Mouse (Mus musculus) mouse embryonic stem cell (cell line): Measurements from ENCODE around the gene Zfp827.
"Not testable (repeated sequence)": the region's sequence is repeated elsewhere in the genome, so short reads cannot be mapped to it uniquely, and the experiment has no call there.

Experiments
- in situ Hi-C, 2 experiments: fragments of 300-500 bp; cut with MboI; formaldehyde crosslinking; loops; 1 replicate in 1 of 2; 3 replicates in 1 of 2; pipeline ENCODE4 v1.14.3; 2019 to 2020; ENCODE audit warnings: low sequenced_read_pairs in 2 of 2, low pct_unique_long_range_greater_than_20kb in 1 of 2, mixed read lengths in 1 of 2; ENCODE audit not compliant: unreplicated experiment in 1 of 2

The Zfp827 gene

DNA sequence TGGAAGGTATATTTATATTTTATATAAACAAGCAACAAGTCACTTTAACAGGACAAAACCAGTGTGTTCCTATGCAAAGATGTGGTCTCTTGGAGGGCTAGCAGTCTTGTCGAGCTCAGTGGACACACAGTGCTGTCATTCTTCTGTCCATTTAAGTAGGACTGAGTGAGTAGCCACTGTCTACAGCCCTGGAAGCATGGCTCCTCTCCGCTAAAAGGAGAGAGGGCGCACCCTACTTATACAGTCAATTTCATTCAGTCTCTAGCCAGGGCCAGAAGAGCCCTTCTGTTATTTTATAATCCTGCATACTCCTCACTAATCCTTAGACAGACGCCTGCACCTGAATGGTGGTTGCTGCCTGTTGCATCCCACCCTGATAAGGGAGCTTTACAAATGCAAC, 74.5 kb downstream of the Zfp827 start:
- in situ Hi-C loops: no loop called here

DNA sequence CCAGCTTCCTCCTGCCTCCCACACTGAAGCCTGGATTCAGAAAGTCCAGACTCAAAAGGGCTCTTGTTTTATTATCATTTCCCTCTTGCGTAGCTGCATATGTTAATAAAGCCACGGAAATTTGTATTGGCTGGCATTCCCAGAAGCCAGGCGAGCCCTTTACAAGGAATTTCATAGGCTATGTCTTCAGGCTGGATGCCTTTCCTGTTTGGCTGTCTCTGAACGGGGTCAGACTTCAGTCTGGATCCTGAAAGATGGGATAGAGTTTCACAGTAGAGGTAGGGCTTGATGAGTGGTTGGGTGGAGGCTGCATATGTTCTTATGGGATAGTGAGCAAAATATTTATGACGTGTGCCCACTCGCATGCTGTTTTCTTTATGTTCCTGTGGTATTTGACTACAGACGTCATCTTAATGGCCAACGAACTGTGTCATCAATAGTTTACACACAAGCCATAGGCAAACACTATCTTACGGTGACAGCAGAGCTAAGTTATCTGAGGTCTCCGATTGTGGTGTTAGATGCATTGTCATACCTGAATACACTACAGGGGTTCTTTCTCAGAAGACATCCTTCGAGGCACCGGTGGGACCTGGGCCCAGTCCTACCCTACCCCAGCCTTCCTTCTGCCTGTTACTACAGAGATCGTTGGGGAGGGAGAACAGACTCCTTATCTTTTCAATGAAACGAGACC, 75.1 kb downstream of the Zfp827 start:
- in situ Hi-C loops: no loop called here

DNA sequence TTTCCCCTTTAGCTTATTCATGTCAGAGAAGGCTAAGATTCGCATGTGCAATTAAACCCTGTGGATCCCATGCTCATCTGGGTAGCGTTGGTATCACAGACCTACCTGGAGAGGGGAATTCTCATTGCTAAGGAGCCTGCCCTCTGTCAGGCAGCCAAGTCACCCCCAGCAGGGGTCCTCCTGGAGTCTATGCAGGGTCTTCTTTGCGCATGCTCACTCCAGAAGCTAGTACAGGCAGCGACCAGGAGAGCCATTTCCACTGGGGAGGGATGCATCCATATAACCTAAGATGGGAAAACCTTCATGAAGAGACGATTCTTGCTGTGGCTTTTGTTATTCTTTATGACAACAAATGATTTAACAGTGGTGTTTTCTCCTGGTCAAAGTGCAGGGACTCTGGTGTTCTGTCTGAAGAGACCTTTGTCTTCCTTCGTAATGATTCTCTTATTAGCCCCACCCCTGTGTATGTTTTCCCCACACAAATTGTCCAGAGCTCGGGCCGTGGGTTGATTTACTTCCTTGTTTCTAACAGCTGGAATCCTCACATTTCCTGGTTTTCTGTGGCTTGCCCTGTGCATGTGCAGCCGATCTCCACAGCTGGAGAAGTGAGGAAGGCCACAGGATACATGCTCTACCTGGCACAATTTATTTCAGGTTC, 75.8 kb downstream of the Zfp827 start:
- in situ Hi-C loops: no loop called here

- in situ Hi-C loops: no loop called here
Observed at GRCm38 (mm10) chr8:79104634-79105033, 76.4 kb downstream of the Zfp827 start.

DNA sequence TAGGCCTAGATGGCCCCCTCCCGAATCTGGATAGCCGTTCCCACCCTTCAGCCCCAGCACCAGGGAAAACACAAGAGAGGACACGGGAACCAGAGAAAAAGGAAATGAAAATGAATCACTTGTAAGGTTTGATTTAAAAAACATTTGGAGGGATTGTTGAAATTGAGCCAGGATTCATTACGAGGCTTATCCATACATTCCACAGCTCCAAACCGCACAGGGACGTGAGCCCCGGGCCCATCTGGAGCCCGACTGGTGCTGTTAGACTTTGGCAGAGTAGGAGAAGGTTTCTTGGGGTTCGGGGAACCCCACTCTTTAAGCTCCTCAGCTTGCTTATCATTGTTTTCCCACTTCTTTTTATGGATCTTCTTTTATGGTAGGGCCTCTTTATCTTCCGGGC, 76.9 kb downstream of the Zfp827 start:
- in situ Hi-C loops: no loop called here

DNA sequence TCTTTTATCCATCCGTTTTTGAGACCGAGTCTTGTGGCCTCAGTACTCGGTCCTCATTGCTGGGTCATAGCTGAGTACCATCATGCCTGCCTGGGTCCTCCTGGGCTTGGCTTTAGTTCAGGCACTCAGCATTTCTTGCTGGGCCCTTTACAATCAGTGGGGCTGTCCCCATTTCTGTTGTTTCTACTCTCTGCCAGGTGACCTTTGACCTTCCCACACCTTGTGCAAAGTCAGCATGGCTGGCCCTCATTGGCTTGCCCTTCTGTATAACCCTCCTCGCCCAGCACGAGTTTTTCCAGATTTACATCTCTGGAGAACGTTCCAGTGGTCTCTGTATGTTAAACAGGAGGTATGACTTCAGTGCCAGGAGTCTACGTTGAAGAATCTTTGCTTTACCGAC, 83.2 kb downstream of the Zfp827 start:
- in situ Hi-C loops: no loop called here

DNA sequence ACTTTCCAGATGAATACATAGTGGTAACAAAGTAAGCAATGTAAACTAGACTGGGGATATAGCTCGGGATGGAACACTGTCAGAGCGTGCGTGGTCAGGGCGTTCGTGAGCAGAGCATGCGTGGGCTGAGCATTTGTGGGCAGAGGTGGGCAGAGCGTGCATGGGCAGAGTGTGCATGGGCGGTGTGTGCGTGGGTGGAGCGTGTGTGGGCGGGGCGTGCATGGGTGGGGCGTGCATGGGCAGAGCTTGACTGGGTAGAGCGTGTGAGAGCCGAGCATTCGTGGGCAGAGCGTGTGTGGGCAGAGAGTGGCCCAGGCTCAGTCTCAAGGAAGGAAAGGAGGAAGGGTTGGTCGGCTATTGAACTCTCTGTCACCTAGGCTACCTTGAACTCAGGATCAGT, 84.2 kb downstream of the Zfp827 start:
- in situ Hi-C loops: no loop called here

DNA sequence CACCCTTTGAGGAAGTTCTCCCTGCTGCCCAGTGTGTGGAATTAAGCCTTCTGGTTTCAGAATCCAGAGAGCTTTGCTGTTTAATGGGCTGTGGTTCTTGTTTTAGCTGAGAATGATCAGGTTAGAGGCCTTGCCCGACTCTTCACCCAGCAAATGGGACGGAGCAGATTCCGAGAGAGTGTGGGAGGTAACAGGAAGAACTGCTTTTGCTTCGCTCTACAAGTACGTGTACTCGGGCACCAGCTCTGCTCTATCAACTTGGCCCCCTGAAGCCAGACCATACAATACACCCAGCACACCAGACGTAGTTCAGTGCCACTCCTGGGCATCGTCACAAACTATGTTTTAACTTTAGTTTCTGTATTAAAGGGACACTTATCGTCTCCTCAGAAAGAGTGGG, 85.3 kb downstream of the Zfp827 start:
- in situ Hi-C loops: no loop called here

GRCm38 (mm10) chr8:79114561-79114960, 86.3 kb downstream of the Zfp827 start:
- in situ Hi-C loops: no loop called here

DNA sequence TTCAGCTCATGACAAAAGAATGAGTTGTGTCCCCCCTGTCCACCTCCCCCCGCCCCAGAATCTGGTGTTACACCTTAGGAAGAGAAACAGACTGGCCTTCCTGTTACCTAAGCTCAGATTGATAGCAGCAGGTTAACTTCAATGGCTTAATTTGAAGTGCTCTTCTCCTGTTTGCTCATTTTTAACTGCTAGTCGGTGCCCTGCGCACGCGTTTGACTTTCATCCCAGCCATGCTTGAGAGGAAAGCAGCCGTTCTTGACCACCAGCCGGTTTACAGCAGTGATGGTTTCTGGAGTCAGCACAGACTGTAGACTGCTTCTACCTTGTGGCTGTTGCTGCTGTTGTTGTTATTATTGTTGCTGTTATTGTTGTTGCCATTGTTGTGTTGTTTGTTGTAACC, 88.2 kb downstream of the Zfp827 start:
- in situ Hi-C loops: no loop called here

DNA sequence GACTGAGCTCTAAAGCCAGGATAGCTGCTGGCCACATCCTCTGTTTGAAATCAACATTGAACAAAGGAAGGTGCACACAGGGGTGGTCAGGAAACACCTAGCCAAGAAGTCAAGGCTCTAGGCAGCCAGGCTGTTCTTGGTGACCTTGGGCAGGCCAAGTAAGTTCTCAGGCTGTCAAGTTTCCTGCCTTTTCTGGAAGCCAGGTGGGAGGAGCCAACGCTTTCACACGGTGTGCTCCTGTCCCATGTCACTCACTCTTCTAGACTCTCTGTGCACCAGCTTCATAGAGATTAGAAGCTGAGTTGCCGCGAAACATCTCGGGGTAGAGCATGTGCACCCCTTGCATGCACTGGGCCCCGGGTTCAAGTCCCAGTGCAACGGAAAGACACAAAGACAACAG, 89.5 kb downstream of the Zfp827 start:
- in situ Hi-C loops: no loop called here

- in situ Hi-C loops: no loop called here
Observed at GRCm38 (mm10) chr8:79121614-79122013, 93.4 kb downstream of the Zfp827 start.

DNA sequence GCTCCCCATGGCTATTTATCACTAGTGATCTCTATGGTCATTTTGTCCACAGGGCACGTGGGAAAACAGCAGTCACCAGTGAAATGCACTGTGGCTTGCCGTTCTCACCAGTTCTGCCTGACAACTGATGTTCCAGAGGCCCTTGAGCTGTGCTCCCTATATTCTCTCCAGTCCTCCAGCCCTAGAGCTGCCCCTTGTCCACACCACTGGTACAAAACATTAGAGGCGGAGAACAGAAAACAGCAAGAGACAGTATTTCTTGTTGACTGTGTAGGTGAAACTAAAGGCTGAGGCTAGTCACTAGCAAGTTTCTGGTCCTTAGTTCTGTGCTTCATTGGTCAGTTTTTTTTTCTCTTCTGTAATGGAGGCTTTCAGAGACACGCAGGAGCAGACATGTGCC, 96.0 kb downstream of the Zfp827 start:
- in situ Hi-C loops: no loop called here

DNA sequence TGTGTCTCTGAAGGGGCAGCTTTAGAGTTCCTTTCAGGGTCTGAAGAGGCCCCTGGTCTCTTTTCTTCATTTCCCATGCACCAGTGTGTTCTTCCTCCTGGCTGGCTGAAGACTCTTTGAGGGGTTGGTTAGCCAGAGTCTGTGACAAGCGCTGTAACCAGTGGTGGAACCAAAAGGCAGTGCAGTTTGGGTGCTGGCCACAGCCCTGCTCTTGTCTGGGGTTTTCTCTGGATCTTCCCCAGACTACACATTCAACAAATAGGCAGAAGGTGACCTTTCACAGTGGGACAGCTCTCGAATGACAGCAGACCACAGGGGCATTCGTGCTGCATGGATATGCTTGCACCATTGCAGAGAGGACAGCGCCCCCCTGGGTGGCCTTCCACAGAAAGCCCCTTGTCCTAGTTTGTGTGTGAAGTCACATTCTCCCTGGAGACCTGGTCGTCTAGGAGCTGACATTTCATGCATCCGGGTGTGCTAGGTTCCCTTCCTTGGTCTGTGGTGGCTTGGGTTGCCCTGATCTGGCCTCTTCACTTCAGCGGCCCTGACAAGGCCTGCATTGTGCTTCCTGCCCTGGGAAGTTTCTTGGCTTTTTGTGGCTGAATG, 99.1 kb downstream of the Zfp827 start:
- in situ Hi-C loops: no loop called here

DNA sequence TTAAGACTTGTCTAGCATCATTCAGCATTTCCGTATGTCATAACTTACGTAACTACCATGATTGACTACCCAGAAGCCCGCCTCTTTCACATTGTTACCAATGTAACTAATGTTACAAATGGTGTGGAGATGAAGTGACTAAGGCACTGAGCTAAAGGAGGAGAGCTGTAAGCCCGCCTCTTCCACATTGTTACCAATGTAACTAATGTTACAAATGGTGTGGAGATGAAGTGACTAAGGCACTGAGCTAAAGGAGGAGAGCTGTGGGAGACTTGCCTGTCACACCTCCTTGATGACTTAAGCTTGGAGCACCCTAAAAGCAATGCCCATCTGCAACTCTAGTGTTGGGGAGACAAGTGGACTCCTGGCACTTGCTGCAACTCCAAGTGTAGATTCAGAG, 100.3 kb downstream of the Zfp827 start:
- in situ Hi-C loops: not testable (repeated sequence)

- in situ Hi-C loops: no loop called here
Observed at GRCm38 (mm10) chr8:79139614-79140013, 111.4 kb downstream of the Zfp827 start.

DNA sequence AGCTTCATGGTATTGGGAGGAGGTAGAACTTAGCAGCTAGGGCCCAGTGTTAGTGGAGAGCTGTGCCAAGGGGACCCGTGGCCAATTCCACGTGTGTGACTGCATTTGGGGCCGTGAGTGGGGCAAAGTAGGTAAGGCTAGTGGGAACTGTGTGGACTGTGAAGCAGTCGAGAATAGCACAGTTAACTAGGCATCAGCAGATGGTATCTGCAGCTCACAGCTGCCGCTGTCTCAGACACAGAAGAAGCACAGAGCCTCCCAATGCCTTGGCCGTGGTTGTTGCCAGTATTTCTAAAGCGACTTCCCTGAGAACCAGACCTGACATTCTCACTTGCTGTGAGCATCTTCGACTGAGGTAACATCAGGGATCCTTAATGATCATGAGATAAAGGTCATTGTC, 112.7 kb downstream of the Zfp827 start:
- in situ Hi-C loops: no loop called here

DNA sequence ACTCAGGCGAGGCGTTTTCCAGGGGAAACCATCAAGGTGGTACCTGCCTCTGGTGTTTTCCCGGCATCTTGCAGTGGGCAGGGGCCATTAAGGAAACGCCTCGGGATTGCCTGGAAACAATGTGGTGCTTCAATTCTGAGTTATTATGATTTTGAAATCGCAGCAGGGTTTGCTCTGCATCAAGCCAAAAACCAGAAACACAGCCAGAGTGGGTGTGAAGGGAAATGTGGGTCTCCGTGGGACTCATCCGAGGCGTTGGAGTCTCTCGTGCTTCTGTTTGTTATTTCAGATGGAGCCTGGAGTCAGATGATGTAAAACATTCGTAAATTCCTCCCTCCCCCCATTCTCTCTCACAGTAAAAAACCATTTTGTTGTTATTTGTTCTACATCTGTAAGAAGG, 113.4 kb downstream of the Zfp827 start:
- in situ Hi-C loops: no loop called here

DNA sequence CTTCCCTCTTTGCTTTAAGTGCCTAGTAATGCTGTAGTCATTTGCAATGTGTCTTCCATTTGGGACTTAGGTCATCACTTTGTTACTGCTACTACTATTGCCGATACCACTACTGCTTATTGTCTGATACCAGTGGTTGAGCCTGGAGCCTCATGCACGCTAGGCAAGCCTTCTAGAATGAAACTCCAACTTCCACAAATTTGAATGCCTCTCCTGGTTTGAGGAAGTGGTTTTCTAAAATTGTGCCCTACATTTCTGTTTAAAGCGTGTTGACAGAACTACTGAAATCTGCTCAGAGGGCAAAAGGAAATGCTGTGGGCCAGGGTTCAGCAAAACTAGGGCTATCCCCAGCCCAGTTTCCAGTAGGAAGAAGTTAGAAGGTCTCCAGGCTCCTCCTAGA, 115.5 kb downstream of the Zfp827 start:
- in situ Hi-C loops: no loop called here

DNA sequence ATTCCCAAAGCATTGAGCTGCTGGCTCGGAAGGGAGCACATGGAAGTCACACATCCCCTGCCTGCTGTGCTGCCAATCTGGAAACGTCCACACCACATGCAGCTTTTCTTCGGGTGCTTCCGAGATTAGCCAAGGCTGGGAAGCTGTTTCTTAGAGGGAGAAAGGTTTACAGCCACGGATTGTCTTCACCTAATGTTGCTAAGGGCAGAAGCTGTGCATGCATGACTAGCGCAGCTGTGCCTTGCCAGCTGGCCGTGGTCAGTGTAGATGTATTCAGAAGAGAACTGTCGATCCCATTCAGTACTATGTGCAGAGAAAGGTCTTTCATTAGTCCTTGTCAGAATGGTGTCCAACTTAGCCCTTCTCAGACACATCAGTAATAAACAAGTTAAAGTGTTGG, 117.0 kb downstream of the Zfp827 start:
- in situ Hi-C loops: no loop called here
